Mouse (Mus musculus) liver, postnatal 0 days (tissue): ENCODE data around the gene Tbc1d1. TPM values are rescaled to one million over a fixed set of nuclear protein-coding genes. Genes with fewer than 3 reads are reported as not detected.

Source experiments
- ATAC-seq: fragments of 200-750 bp; cut with Nextera tagmentation; 2 replicates; pipeline ENCODE4 v1.8.0; 2017; ENCODE audit warnings: mild to moderate bottlenecking, moderate library complexity
- DNase-seq: peaks from one replicate; pipeline ENCODE4 v3.0.0-alpha.2; 2016
- H3K27ac ChIP-seq: fragments of 300-500 bp; sonication (generic); 2 replicates; pipeline ENCODE4 v1.5.1; 2014; ENCODE audit warnings: antibody characterized with exemption, moderate library complexity, mild to moderate bottlenecking, low read depth
- H3K27me3 ChIP-seq: fragments of 300-500 bp; sonication (generic); 2 replicates; pipeline ENCODE4 v1.6.1; 2014; ENCODE audit warnings: low read length, control low read depth, mixed read lengths; ENCODE audit not compliant: insufficient read depth
- H3K36me3 ChIP-seq: fragments of 300-500 bp; sonication (generic); replicated peaks from 2 replicates; pipeline ENCODE4 v1.6.1; 2014; ENCODE audit warnings: mild to moderate bottlenecking, control low read depth, low read length, moderate library complexity, mixed read lengths; ENCODE audit not compliant: insufficient read depth
- H3K4me1 ChIP-seq: fragments of 300-500 bp; sonication (generic); 2 replicates; pipeline ENCODE4 v1.6.1; 2014; ENCODE audit warnings: antibody characterized with exemption, mild to moderate bottlenecking, control low read depth; ENCODE audit not compliant: insufficient read depth
- H3K4me2 ChIP-seq: fragments of 300-500 bp; sonication (generic); 2 replicates; pipeline ENCODE4 v1.6.1; 2014; ENCODE audit warnings: low read depth, mild to moderate bottlenecking, low read length, moderate library complexity, mixed read lengths
- H3K4me3 ChIP-seq: fragments of 300-500 bp; sonication (generic); 2 replicates; pipeline ENCODE4 v1.5.1; 2014; ENCODE audit warnings: low read depth, low read length
- H3K9ac ChIP-seq: fragments of 300-500 bp; sonication (generic); replicated peaks from 2 replicates; pipeline ENCODE4 v1.6.1; 2014; ENCODE audit warnings: mild to moderate bottlenecking, moderate library complexity
- H3K9me3 ChIP-seq: fragments of 300-500 bp; sonication (generic); 2 replicates; pipeline ENCODE4 v1.6.1; 2016; ENCODE audit warnings: mild to moderate bottlenecking, control low read depth, low read length, mixed read lengths
- CTCF ChIP-seq: sonication (generic); IDR thresholded peaks from 2 replicates; pipeline ENCODE4 v1.5.1; 2016; ENCODE audit warnings: antibody characterized with exemption, low read depth
- EP300 ChIP-seq: IDR thresholded peaks from 2 replicates; pipeline ENCODE4 v1.6.1; 2016; ENCODE audit warnings: antibody characterized with exemption, low read depth, mild to moderate bottlenecking
- WGBS: fragments of 180-500 bp; shearing (Covaris S2); extraction: QIAGEN DNeasy Blood & Tissue Kit; methylation state at CpG from one replicate; pipeline ENCODE4 v1.1.7; 2014; ENCODE audit not compliant: insufficient replicate concordance; 5-methylcytosine and 5-hydroxymethylcytosine counted together
- polyA plus RNA-seq: library from polyadenylated mRNA; unstranded; fragments of >200 nt; fragmentation: Nextera tagmentation; extraction: Ambion mirVana; gene quantifications from 2 replicates; pipeline ENCODE4 v1.2.1, GENCODE M21; 2015

Gene Tbc1d1
- polyA plus RNA-seq, 1 experiment from 2014 or later, result 5.0 TPM

DNA sequence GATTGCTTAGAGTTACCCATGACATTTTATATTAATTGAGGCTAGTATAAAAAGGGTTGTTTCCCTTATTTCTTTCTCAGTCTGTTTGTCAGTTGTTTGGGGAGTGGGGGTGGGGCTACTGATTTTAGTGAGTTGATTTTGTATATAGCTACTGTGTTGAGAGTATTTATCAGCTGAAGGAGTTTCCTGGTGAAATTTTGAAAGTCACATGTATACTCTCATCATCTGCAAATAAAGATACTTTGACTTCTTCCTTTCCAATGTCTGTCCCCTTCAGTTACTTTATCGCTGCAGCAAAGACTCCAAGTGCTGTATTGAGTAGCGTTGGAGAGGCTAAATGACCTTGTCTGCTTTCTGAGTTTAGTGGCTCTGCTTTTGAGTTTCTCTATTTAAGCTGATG lies 151.2 kb downstream of the Tbc1d1 start:
- ATAC-seq, result no peak
- WGBS, result 94% methylated on average over 2 of the region's 2 CpGs
- Histone ChIP-seq H3K4me1 (no peaks in the 10 kb centered on the region), H3K27ac (no peak overlapping the region), H3K9ac (no peak overlapping the region), H3K4me2 (no peak overlapping the region), H3K9me3 (no peaks in the 10 kb centered on the region), H3K4me3 (no peak overlapping the region), H3K36me3 (peaks cover 8% of the 10 kb centered on the region; the same call in 1 of the 2 replicates), H3K27me3 (no peaks in the 10 kb centered on the region)
- TF ChIP-seq EP300, result no peak
- no peak for TF ChIP-seq CTCF
- DNase-seq, result no peak

DNA sequence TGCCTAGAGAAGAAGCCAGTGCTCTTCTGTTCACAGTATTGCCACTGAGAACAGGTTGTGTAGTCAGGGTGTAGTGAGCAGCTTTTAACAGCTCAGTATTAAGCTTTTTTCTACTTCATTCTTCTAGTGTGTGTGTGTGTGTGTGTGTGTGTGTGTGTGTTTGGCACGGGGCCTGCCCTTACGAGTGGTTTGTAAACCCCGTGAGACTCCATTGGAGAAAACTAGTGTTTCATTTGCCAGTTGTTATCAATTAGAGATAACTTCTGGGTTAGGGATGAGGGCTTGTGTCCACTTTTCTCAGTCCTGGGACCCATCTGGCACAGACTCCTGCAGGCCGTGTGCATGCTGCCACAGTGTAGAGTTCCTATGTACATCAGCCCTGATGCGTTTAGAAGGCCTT lies 156.2 kb downstream of the Tbc1d1 start:
- TF ChIP-seq CTCF (no peak), EP300 (no peak)
- Histone ChIP-seq H3K4me2 (no peak overlapping the region), H3K4me3 (no peak overlapping the region), H3K4me1 (peaks cover 3% of the 10 kb centered on the region; the same call in 1 of the 2 replicates), H3K9ac (no peak overlapping the region), H3K9me3 (no peaks in the 10 kb centered on the region), H3K36me3 (peaks cover 5% of the 10 kb centered on the region; the same call in 1 of the 2 replicates), H3K27me3 (no peaks in the 10 kb centered on the region), H3K27ac (no peak overlapping the region)
- ATAC-seq (no peak), DNase-seq (no peak)
- WGBS, result 59% methylated on average over 5 of the region's 5 CpGs

DNA sequence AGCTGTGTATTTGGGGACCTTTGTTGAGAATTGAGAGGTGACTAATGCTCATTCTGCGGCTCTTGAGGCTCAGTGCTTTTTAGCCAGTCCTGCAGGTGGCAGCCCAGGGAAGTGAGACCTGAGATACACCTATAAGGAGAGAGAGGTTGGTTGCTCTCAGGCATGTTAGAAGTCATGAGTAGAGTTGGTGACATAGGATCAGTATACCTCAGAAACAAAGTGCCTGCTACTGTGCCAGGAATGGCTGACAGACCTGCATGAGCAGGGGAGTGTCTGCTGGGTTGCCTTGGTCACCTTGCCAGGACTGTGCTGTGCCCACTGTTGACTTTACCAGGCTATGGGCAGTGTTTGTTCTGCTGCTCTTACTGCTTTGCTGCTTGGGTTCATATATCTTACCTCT lies 157.4 kb downstream of the Tbc1d1 start:
- H3K4me3 ChIP-seq, result no peak overlapping the region
- no peak for DNase-seq
- H3K4me1 ChIP-seq, result peaks cover 3% of the 10 kb centered on the region; the same call in 1 of the 2 replicates
- 74% methylated on average over 1 of the region's 1 CpGs for WGBS
- no peaks in the 10 kb centered on the region for H3K27me3 ChIP-seq
- H3K27ac ChIP-seq, result no peak overlapping the region
- peaks cover 5% of the 10 kb centered on the region; the same call in 1 of the 2 replicates for H3K36me3 ChIP-seq
- H3K9ac ChIP-seq, result no peak overlapping the region
- no peaks in the 10 kb centered on the region for H3K9me3 ChIP-seq
- H3K4me2 ChIP-seq, result no peak overlapping the region
- TF ChIP-seq CTCF (peak; percentile 49), EP300 (no peak)
- peak; percentile 47 for ATAC-seq

DNA sequence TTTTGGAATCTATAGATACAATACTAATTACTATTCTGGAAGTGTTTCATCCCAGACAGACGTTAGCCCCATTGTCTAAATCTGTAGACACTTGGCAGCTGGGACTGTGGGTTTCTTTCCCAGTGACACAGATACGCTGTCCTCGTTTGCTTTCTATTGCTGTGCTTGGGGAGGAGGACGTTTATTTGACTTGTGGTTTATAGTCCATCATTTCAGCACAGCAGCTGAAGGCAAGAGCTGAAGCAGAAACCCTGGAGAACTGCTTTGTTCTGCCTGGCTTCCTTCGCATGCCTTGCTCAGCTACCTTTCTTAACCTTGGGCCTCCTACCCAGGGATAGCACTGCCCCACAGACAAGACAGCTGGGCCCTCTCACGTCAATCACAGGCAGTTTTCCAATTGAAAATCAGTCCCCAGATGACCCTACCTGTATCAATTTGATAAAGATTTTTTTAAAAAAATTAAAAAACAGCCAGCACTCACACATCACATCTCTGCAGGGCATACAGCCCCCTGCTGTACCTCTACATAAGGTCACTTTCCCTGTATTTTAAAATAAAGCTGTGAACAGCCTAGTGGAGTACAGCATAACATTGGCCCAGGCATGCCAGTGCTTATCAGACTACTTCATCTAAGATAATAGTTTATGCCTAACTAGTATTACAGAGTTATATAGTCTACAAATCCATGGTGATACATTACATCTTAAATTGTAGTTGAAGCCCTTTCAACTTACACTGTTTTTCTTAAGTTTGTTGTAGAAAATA lies 158.4 kb downstream of the Tbc1d1 start:
- WGBS, result 48% methylated on average over 6 of the region's 6 CpGs

GRCm38 (mm10) chr5:64315088-64315487 lies 159.0 kb downstream of the Tbc1d1 start:
- DNase-seq (no peak), ATAC-seq (peak; percentile 81)
- Histone ChIP-seq H3K4me3 (no peak overlapping the region), H3K9ac (no peak overlapping the region), H3K4me1 (peaks cover 3% of the 10 kb centered on the region; the same call in 1 of the 2 replicates), H3K4me2 (no peak overlapping the region), H3K27ac (no peak overlapping the region), H3K9me3 (no peaks in the 10 kb centered on the region), H3K36me3 (peaks cover 7% of the 10 kb centered on the region; the same call in 1 of the 2 replicates), H3K27me3 (no peaks in the 10 kb centered on the region)
- WGBS, result 89% methylated on average over 1 of the region's 1 CpGs
- TF ChIP-seq EP300 (no peak), CTCF (no peak)

More for the DNA sequence above, 158.4 kb downstream of the Tbc1d1 start:
- 0 out of 2 replicates have a peak, but pooled peaks have one; percentile 28 for ATAC-seq
- H3K9me3 ChIP-seq, result no peaks in the 10 kb centered on the region
- H3K4me2 ChIP-seq, result no peak overlapping the region
- no peak for DNase-seq
- peaks cover 3% of the 10 kb centered on the region; the same call in 1 of the 2 replicates for H3K4me1 ChIP-seq
- no peak for TF ChIP-seq CTCF
- no peak for TF ChIP-seq EP300
- H3K4me3 ChIP-seq, result no peak overlapping the region
- peaks cover 7% of the 10 kb centered on the region; the same call in 1 of the 2 replicates for H3K36me3 ChIP-seq
- H3K27ac ChIP-seq, result 0 out of 2 replicates have a peak overlapping the region, but pooled peaks have one; percentile 4
- no peaks in the 10 kb centered on the region for H3K27me3 ChIP-seq
- no peak overlapping the region for H3K9ac ChIP-seq

GRCm38 (mm10) chr5:64323286-64323685 lies 167.2 kb downstream of the Tbc1d1 start:
- whole genome bisulfite sequencing, result 74% methylated on average over 4 of the region's 4 CpGs

More at GRCm38 (mm10) chr5:64323286-64323685, 167.2 kb downstream of the Tbc1d1 start:
- H3K4me3 ChIP-seq, result no peak overlapping the region
- no peaks in the 10 kb centered on the region for H3K9me3 ChIP-seq
- H3K27me3 ChIP-seq, result no peaks in the 10 kb centered on the region
- no peak overlapping the region for H3K27ac ChIP-seq
- DNase-seq (no peak), ATAC-seq (no peak)
- no peak overlapping the region for H3K9ac ChIP-seq
- no peak overlapping the region for H3K4me2 ChIP-seq
- no peak for TF ChIP-seq CTCF
- TF ChIP-seq EP300, result no peak
- peaks cover 11% of the 10 kb centered on the region; the same call in 1 of the 2 replicates for H3K36me3 ChIP-seq
- H3K4me1 ChIP-seq, result peaks cover 22% of the 10 kb centered on the region
